Mouse (Mus musculus) monocyte, adult 2 months (primary cell): ENCODE data around the gene Psme3.

Source experiments
- DNase-seq, 2 experiments: peaks; one replicate each; pipeline ENCODE4 v3.0.0; 2022; ENCODE audit warnings: low spot score in 2 of 2, low read depth in 1 of 2

Psme3 gene

GRCm38 (mm10) chr11:101351100-101351720, 35.2 kb downstream of the Psme3 start:
- DNase-seq, result no peak

- DNase-seq, result no peak
Measured at GRCm38 (mm10) chr11:101351721-101352111, 35.7 kb downstream of the Psme3 start.

GRCm38 (mm10) chr11:101353436-101353835, 37.4 kb downstream of the Psme3 start:
- DNase-seq, result no peak

GRCm38 (mm10) chr11:101354438-101355010, 38.5 kb downstream of the Psme3 start:
- DNase-seq, result no peak

GRCm38 (mm10) chr11:101355916-101356315, 39.9 kb downstream of the Psme3 start:
- DNase-seq, result no peak

GRCm38 (mm10) chr11:101357505-101358182, 41.6 kb downstream of the Psme3 start:
- no peak for DNase-seq

- no peak for DNase-seq
Measured at GRCm38 (mm10) chr11:101359776-101360175, 43.8 kb downstream of the Psme3 start.

- DNase-seq, result no peak
Measured at GRCm38 (mm10) chr11:101360651-101361113, 44.7 kb downstream of the Psme3 start.

- DNase-seq, result no peak
Measured at GRCm38 (mm10) chr11:101364531-101364931, 48.5 kb downstream of the Psme3 start.

- DNase-seq, result no peak
Measured at GRCm38 (mm10) chr11:101367326-101367935, 51.4 kb downstream of the Psme3 start, which contains the start of gene G6pc. Gene G6pc, plus strand, starts transcription at chr11:101367561.

- no peak for DNase-seq
Measured at GRCm38 (mm10) chr11:101370141-101370540, 54.1 kb downstream of the Psme3 start.
